Mouse (Mus musculus): ENCODE measurements around the gene Dnpep. TPM values are rescaled to one million over a fixed set of nuclear protein-coding genes. Genes with fewer than 3 reads are reported as not detected.

Gene Dnpep
- total and polyA plus RNA-seq, 3 experiments: 35.0 to 73.8 (median 50.4) TPM

- no peak overlapping the region for H3K9ac ChIP-seq (ENCODE audit: insufficient read depth, low read depth)
- dilution Hi-C loops (cut with MboI; ENCODE audit: extremely low pct_ligation_motif_present, extremely low pct_unique_long_range_greater_than_20kb, low sequenced_read_pairs) (no loop called here), in situ Hi-C loops (cut with MboI; ENCODE audit: low pct_ligation_motif_present, low pct_unique_long_range_greater_than_20kb, low sequenced_read_pairs) (loop anchor here (25.0 kb wide), 1 partner anchor 231 kb away; no protein-coding TSS in a partner anchor)
- H3K36me3 ChIP-seq (replicated peaks in 1 of 2; ENCODE audit: control insufficient read depth in 1 of 2, insufficient read depth in 1 of 2, low read length in 1 of 2): no peaks in the 10 kb centered on the region
- H3K4me1 ChIP-seq (ENCODE audit: control insufficient read depth in 1 of 2, insufficient read depth in 2 of 2): no peaks in the 10 kb centered on the region
- H3K27ac ChIP-seq (ENCODE audit: insufficient read depth, low read depth): no peak overlapping the region
- TF ChIP-seq MAZ (IDR thresholded peaks at IDR 0.05; ENCODE audit: low read depth, low read length): no peak
- TF ChIP-seq IRF4 (IDR thresholded peaks at IDR 0.05; ENCODE audit: low read depth, low read length): no peak
- TF ChIP-seq ZMIZ1 (IDR thresholded peaks at IDR 0.05; ENCODE audit: low read depth, low read length): no peak
- TF ChIP-seq CTCF (conservative IDR thresholded peaks at IDR 0.05 in 1 of 2, IDR thresholded peaks at IDR 0.05 in 1 of 2; ENCODE audit: low read depth in 2 of 2, low read length in 2 of 2): no peak
- no peak for TF ChIP-seq CHD1 (IDR thresholded peaks at IDR 0.05; ENCODE audit: low read depth, low read length)
- TF ChIP-seq NRF1 (IDR thresholded peaks at IDR 0.05; ENCODE audit: low read depth, low read length): no peak
- no peak for TF ChIP-seq UBTF (IDR thresholded peaks at IDR 0.05; ENCODE audit: low read depth, low read length)
- no peak for TF ChIP-seq MEF2A (IDR thresholded peaks at IDR 0.05; ENCODE audit: borderline replicate concordance, low read depth, low read length)
- no peak for TF ChIP-seq RCOR1 (conservative IDR thresholded peaks at IDR 0.05; ENCODE audit: low read depth, low read length)
- no peaks in the 10 kb centered on the region for H3K79me2 ChIP-seq (replicated peaks; ENCODE audit: control insufficient read depth, extremely low read depth, insufficient read depth, poor library complexity, severe bottlenecking)
- no peak overlapping the region for H3K4me2 ChIP-seq (ENCODE audit: insufficient read depth, low read depth, poor library complexity, severe bottlenecking)
- H3K9me3 ChIP-seq (replicated peaks; ENCODE audit: low read length): peaks cover 12% of the 10 kb centered on the region
- peaks cover 4% of the 10 kb centered on the region for H3K27me3 ChIP-seq (replicated peaks)
- no peak overlapping the region for H3K4me3 ChIP-seq (replicated peaks in 1 of 3; ENCODE audit: low read depth in 2 of 3, low read length in 2 of 3, poor library complexity in 1 of 3)
- DNase-seq (ENCODE audit: extremely low read depth): no peak
These were observed 13.5 kb upstream of the Dnpep start for GRCm38 (mm10) chr1:75331271-75331670.

GRCm38 (mm10) chr1:75327461-75327860, 9.7 kb upstream of the Dnpep start:
- H3K9ac ChIP-seq (ENCODE audit: insufficient read depth, low read depth): no peak overlapping the region
- TF ChIP-seq MAZ (IDR thresholded peaks at IDR 0.05; ENCODE audit: low read depth, low read length): no peak
- TF ChIP-seq ZMIZ1 (IDR thresholded peaks at IDR 0.05; ENCODE audit: low read depth, low read length): no peak
- TF ChIP-seq BHLHE40 (IDR thresholded peaks at IDR 0.05; ENCODE audit: low read depth, low read length): no peak
- TF ChIP-seq RCOR1 (conservative IDR thresholded peaks at IDR 0.05; ENCODE audit: low read depth, low read length): no peak
- TF ChIP-seq E2F4 (IDR thresholded peaks at IDR 0.05; ENCODE audit: insufficient replicate concordance, low read depth, low read length): no peak
- TF ChIP-seq SIN3A (IDR thresholded peaks at IDR 0.05; ENCODE audit: low read length): no peak
- TF ChIP-seq MXI1 (IDR thresholded peaks at IDR 0.05; ENCODE audit: low read depth, low read length): no peak
- no peak for TF ChIP-seq CHD1 (IDR thresholded peaks at IDR 0.05; ENCODE audit: low read depth, low read length)
- no peak for TF ChIP-seq POLR2AphosphoS2 (IDR thresholded peaks at IDR 0.05; ENCODE audit: low read depth, low read length)
- TF ChIP-seq MEF2A (IDR thresholded peaks at IDR 0.05; ENCODE audit: borderline replicate concordance, low read depth, low read length): no peak
- TF ChIP-seq TBP (conservative IDR thresholded peaks at IDR 0.05; ENCODE audit: low read depth, low read length): no peak
- H3K4me2 ChIP-seq (ENCODE audit: insufficient read depth, low read depth, poor library complexity, severe bottlenecking): no peak overlapping the region
- no peak for DNase-seq (ENCODE audit: extremely low read depth)
- H3K27me3 ChIP-seq (replicated peaks): peaks cover 4% of the 10 kb centered on the region
- no peaks in the 10 kb centered on the region for H3K36me3 ChIP-seq (replicated peaks in 1 of 2; ENCODE audit: control insufficient read depth in 1 of 2, insufficient read depth in 1 of 2, low read length in 1 of 2)
- H3K4me1 ChIP-seq (ENCODE audit: control insufficient read depth in 1 of 2, insufficient read depth in 2 of 2): no peaks in the 10 kb centered on the region
- no peaks in the 10 kb centered on the region for H3K79me2 ChIP-seq (replicated peaks; ENCODE audit: control insufficient read depth, extremely low read depth, insufficient read depth, poor library complexity, severe bottlenecking)
- in situ Hi-C loops (cut with MboI; ENCODE audit: low pct_ligation_motif_present, low pct_unique_long_range_greater_than_20kb, low sequenced_read_pairs): loop anchor here (25.0 kb wide), 1 partner anchor 235 kb away; no protein-coding TSS in a partner anchor
- dilution Hi-C loops (cut with MboI; ENCODE audit: extremely low pct_ligation_motif_present, extremely low pct_unique_long_range_greater_than_20kb, low sequenced_read_pairs): no loop called here
- no peak overlapping the region for H3K27ac ChIP-seq (ENCODE audit: insufficient read depth, low read depth)
- peaks cover 18% of the 10 kb centered on the region for H3K9me3 ChIP-seq (replicated peaks; ENCODE audit: low read length)
- no peak overlapping the region for H3K4me3 ChIP-seq (replicated peaks in 1 of 3; ENCODE audit: low read depth in 2 of 3, low read length in 2 of 3, poor library complexity in 1 of 3)
